Mouse (Mus musculus): ENCODE data around the gene Cobll1. TPM values are rescaled to one million over a fixed set of nuclear protein-coding genes. Genes with fewer than 3 reads are reported as not detected.

Gene Cobll1
- polyA plus RNA-seq, 1 experiment from 2014 or later: 20.2 TPM

- no peak overlapping the region for H3K4me3 ChIP-seq (ENCODE audit: low read length)
- H3K36me3 ChIP-seq (ENCODE audit: control insufficient read depth, insufficient read depth, low read length): no peaks in the 10 kb centered on the region
- ATAC-seq: no peak
- H3K9ac ChIP-seq (ENCODE audit: low read depth, low read length): no peak overlapping the region
- H3K4me1 ChIP-seq (ENCODE audit: control insufficient read depth, insufficient read depth, low read length): peaks cover 27% of the 10 kb centered on the region
- H3K27me3 ChIP-seq (replicated peaks; ENCODE audit: control insufficient read depth, insufficient read depth, low read length): no peaks in the 10 kb centered on the region
- 72% methylated on average over 12 of the region's 12 CpGs for WGBS
- no peak overlapping the region for H3K27ac ChIP-seq (ENCODE audit: low read length)
- H3K4me2 ChIP-seq (ENCODE audit: low read depth, low read length): no peak overlapping the region
- H3K9me3 ChIP-seq (ENCODE audit: control insufficient read depth, low read length): no peaks in the 10 kb centered on the region
Observed at GRCm38 (mm10) chr2:65193091-65193795, 46.0 kb downstream of the Cobll1 start.

- 15% methylated on average over 7 of the region's 7 CpGs for WGBS
- H3K36me3 ChIP-seq (ENCODE audit: control insufficient read depth, insufficient read depth, low read length): no peaks in the 10 kb centered on the region
- peak; percentile 85 for ATAC-seq
- H3K27me3 ChIP-seq (replicated peaks; ENCODE audit: control insufficient read depth, insufficient read depth, low read length): no peaks in the 10 kb centered on the region
- peak overlapping the region; percentile 37; the same call in 1 of the 2 replicates for H3K27ac ChIP-seq (ENCODE audit: low read length)
- H3K9me3 ChIP-seq (ENCODE audit: control insufficient read depth, low read length): no peaks in the 10 kb centered on the region
- H3K9ac ChIP-seq (ENCODE audit: low read depth, low read length): no peak overlapping the region
- no peak overlapping the region for H3K4me3 ChIP-seq (ENCODE audit: low read length)
- no peak overlapping the region for H3K4me2 ChIP-seq (ENCODE audit: low read depth, low read length)
- H3K4me1 ChIP-seq (ENCODE audit: control insufficient read depth, insufficient read depth, low read length): peaks cover 27% of the 10 kb centered on the region
Observed at GRCm38 (mm10) chr2:65191398-65191797, 47.8 kb downstream of the Cobll1 start.

DNA sequence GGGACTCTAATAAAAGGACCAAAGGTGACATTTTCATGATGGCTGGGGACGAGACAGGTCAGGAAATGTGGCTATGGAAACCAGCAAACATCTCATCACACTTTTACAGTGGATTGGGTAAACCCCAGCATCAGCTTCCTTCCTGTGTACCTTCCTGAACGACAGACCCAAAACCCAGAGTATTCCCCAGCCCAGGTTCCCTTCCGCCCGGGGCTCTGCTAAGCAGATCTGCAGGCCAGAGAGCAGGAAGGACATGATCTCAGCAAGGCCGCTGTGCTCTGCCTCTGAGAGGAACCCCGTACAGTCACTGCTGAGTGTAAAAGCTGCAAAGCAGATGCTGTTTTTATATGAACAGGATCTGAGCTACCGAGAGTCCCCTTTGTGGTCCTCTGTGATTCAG lies 49.9 kb downstream of the Cobll1 start:
- Histone ChIP-seq H3K9ac (ENCODE audit: low read depth, low read length) (0 out of 2 replicates have a peak overlapping the region, but pooled peaks have one; percentile 2), H3K36me3 (ENCODE audit: control insufficient read depth, insufficient read depth, low read length) (no peaks in the 10 kb centered on the region), H3K9me3 (ENCODE audit: control insufficient read depth, low read length) (no peaks in the 10 kb centered on the region), H3K27ac (ENCODE audit: low read length) (peak overlapping the region; percentile 65), H3K4me1 (ENCODE audit: control insufficient read depth, insufficient read depth, low read length) (peaks cover 35% of the 10 kb centered on the region), H3K27me3 (replicated peaks; ENCODE audit: control insufficient read depth, insufficient read depth, low read length) (no peaks in the 10 kb centered on the region), H3K4me2 (ENCODE audit: low read depth, low read length) (0 out of 2 replicates have a peak overlapping the region, but pooled peaks have one; percentile 16), H3K4me3 (ENCODE audit: low read length) (no peak overlapping the region)
- peak; percentile 52 for ATAC-seq
- WGBS: 42% methylated on average over 7 of the region's 7 CpGs

- no peak overlapping the region for H3K4me3 ChIP-seq (ENCODE audit: low read length)
- no peak overlapping the region for H3K4me2 ChIP-seq (ENCODE audit: low read depth, low read length)
- no peak overlapping the region for H3K9ac ChIP-seq (ENCODE audit: low read depth, low read length)
- H3K27me3 ChIP-seq (replicated peaks; ENCODE audit: control insufficient read depth, insufficient read depth, low read length): no peaks in the 10 kb centered on the region
- peaks cover 35% of the 10 kb centered on the region for H3K4me1 ChIP-seq (ENCODE audit: control insufficient read depth, insufficient read depth, low read length)
- no peak for ATAC-seq
- WGBS: 52% methylated on average over 6 of the region's 6 CpGs
- no peaks in the 10 kb centered on the region for H3K36me3 ChIP-seq (ENCODE audit: control insufficient read depth, insufficient read depth, low read length)
- H3K9me3 ChIP-seq (ENCODE audit: control insufficient read depth, low read length): no peaks in the 10 kb centered on the region
- no peak overlapping the region for H3K27ac ChIP-seq (ENCODE audit: low read length)
Observed at GRCm38 (mm10) chr2:65188585-65188984, 50.6 kb downstream of the Cobll1 start.

- no peaks in the 10 kb centered on the region for H3K27me3 ChIP-seq (replicated peaks; ENCODE audit: control insufficient read depth, insufficient read depth, low read length)
- no peak overlapping the region for H3K9ac ChIP-seq (ENCODE audit: low read depth, low read length)
- H3K9me3 ChIP-seq (ENCODE audit: control insufficient read depth, low read length): no peaks in the 10 kb centered on the region
- H3K4me3 ChIP-seq (ENCODE audit: low read length): no peak overlapping the region
- no peaks in the 10 kb centered on the region for H3K36me3 ChIP-seq (ENCODE audit: control insufficient read depth, insufficient read depth, low read length)
- H3K4me2 ChIP-seq (ENCODE audit: low read depth, low read length): no peak overlapping the region
- no peak overlapping the region for H3K27ac ChIP-seq (ENCODE audit: low read length)
- H3K4me1 ChIP-seq (ENCODE audit: control insufficient read depth, insufficient read depth, low read length): peaks cover 30% of the 10 kb centered on the region
- no peak for ATAC-seq
Observed at GRCm38 (mm10) chr2:65187652-65188051, 51.6 kb downstream of the Cobll1 start.

GRCm38 (mm10) chr2:65187164-65187563 lies 52.0 kb downstream of the Cobll1 start:
- Histone ChIP-seq H3K9me3 (ENCODE audit: control insufficient read depth, low read length) (no peaks in the 10 kb centered on the region), H3K4me2 (ENCODE audit: low read depth, low read length) (no peak overlapping the region), H3K9ac (ENCODE audit: low read depth, low read length) (no peak overlapping the region), H3K27ac (ENCODE audit: low read length) (no peak overlapping the region), H3K36me3 (ENCODE audit: control insufficient read depth, insufficient read depth, low read length) (no peaks in the 10 kb centered on the region), H3K4me3 (ENCODE audit: low read length) (no peak overlapping the region), H3K4me1 (ENCODE audit: control insufficient read depth, insufficient read depth, low read length) (peaks cover 32% of the 10 kb centered on the region), H3K27me3 (replicated peaks; ENCODE audit: control insufficient read depth, insufficient read depth, low read length) (no peaks in the 10 kb centered on the region)
- 88% methylated on average over 3 of the region's 3 CpGs for WGBS
- no peak for ATAC-seq

- ATAC-seq: no peak
- no peak overlapping the region for H3K4me3 ChIP-seq (ENCODE audit: low read length)
- whole genome bisulfite sequencing: 30% methylated on average over 2 of the region's 2 CpGs
- no peak overlapping the region for H3K27ac ChIP-seq (ENCODE audit: low read length)
- no peaks in the 10 kb centered on the region for H3K36me3 ChIP-seq (ENCODE audit: control insufficient read depth, insufficient read depth, low read length)
- H3K4me2 ChIP-seq (ENCODE audit: low read depth, low read length): no peak overlapping the region
- peaks cover 18% of the 10 kb centered on the region for H3K4me1 ChIP-seq (ENCODE audit: control insufficient read depth, insufficient read depth, low read length)
- H3K27me3 ChIP-seq (replicated peaks; ENCODE audit: control insufficient read depth, insufficient read depth, low read length): no peaks in the 10 kb centered on the region
- H3K9ac ChIP-seq (ENCODE audit: low read depth, low read length): no peak overlapping the region
- no peaks in the 10 kb centered on the region for H3K9me3 ChIP-seq (ENCODE audit: control insufficient read depth, low read length)
Observed at GRCm38 (mm10) chr2:65182747-65183146, 56.5 kb downstream of the Cobll1 start.

DNA sequence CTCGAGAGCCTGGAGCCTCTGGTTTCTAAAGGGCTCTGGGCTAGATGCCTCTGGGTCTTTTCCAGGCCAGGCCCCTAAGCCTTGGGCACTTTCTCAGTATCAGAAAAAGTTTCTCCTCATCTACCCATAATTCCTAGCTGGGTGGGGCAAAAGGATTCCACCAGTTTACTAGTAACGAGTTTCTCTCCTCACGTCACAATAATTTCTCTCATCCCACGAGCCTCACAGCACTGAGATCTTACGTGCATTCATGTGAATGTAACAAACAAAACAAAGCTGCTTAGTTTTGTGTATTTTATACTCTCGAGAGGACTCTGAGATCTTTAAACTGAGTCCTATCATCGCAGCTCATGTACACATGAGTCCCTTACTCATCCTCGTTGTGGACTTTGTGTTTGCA lies 57.5 kb downstream of the Cobll1 start:
- no peak for ATAC-seq

DNA sequence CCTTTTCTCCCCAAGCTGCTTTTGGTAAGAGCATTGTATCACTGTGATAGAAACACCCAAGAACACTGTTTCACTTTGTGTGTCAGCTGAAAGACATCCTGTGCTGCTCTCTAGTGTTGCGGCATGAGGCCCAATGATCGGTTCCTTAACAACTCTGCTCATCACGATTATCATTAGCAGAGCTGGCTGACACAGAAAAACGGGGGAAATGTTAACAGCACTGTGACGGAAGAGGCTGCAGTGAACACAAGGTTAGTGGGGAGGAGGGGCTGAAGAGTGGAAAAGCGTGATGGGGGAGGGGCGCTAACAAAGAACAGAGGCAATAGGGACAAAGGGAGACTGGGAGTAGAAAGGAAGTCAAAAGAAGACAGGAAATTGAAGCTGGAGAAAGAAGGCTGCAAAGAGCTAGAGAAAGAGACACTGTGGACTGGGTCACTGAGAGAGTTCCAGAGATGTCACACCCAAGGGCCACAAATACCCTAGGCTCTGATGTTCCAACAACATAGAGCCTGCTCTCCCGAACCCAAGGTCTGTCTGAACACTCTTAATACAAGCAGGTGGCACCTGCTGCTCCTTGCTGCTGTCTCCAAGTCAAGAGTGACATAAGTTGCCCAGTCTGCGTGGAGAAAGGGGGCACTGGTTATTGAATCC lies 58.0 kb downstream of the Cobll1 start:
- 37% methylated on average over 9 of the region's 9 CpGs for WGBS
- H3K36me3 ChIP-seq (ENCODE audit: control insufficient read depth, insufficient read depth, low read length): no peaks in the 10 kb centered on the region

More for the DNA sequence above, 57.5 kb downstream of the Cobll1 start:
- no peaks in the 10 kb centered on the region for H3K27me3 ChIP-seq (replicated peaks; ENCODE audit: control insufficient read depth, insufficient read depth, low read length)
- WGBS: 77% methylated on average over 8 of the region's 8 CpGs
- no peak overlapping the region for H3K9ac ChIP-seq (ENCODE audit: low read depth, low read length)
- no peak overlapping the region for H3K4me3 ChIP-seq (ENCODE audit: low read length)
- no peaks in the 10 kb centered on the region for H3K36me3 ChIP-seq (ENCODE audit: control insufficient read depth, insufficient read depth, low read length)
- no peaks in the 10 kb centered on the region for H3K9me3 ChIP-seq (ENCODE audit: control insufficient read depth, low read length)
- H3K27ac ChIP-seq (ENCODE audit: low read length): no peak overlapping the region
- no peak overlapping the region for H3K4me2 ChIP-seq (ENCODE audit: low read depth, low read length)
- peaks cover 18% of the 10 kb centered on the region for H3K4me1 ChIP-seq (ENCODE audit: control insufficient read depth, insufficient read depth, low read length)

More for the DNA sequence above, 58.0 kb downstream of the Cobll1 start:
- Histone ChIP-seq H3K27me3 (replicated peaks; ENCODE audit: control insufficient read depth, insufficient read depth, low read length) (no peaks in the 10 kb centered on the region), H3K9ac (ENCODE audit: low read depth, low read length) (no peak overlapping the region), H3K4me1 (ENCODE audit: control insufficient read depth, insufficient read depth, low read length) (peaks cover 18% of the 10 kb centered on the region), H3K9me3 (ENCODE audit: control insufficient read depth, low read length) (no peaks in the 10 kb centered on the region), H3K27ac (ENCODE audit: low read length) (no peak overlapping the region), H3K4me2 (ENCODE audit: low read depth, low read length) (no peak overlapping the region), H3K4me3 (ENCODE audit: low read length) (no peak overlapping the region)
- peak; percentile 34; the same call in 1 of the 2 replicates for ATAC-seq

Measured in intestine, embryonic 16.5 days (tissue).